Mouse (Mus musculus): Measurements from ENCODE around the gene Ythdf2. TPM values are rescaled to one million over a fixed set of nuclear protein-coding genes. Genes with fewer than 3 reads are reported as not detected.

Gene Ythdf2
- polyA plus RNA-seq, 1 experiment from 2014 or later = 127 TPM

- 81% methylated on average over 2 of the region's 2 CpGs for WGBS
- ATAC-seq (ENCODE audit: low FRiP score, low read depth) = no peak
- peaks cover 32% of the 10 kb centered on the region for H3K27me3 ChIP-seq
- no peaks in the 10 kb centered on the region for H3K36me3 ChIP-seq
- H3K4me3 ChIP-seq = no peak overlapping the region
- H3K4me1 ChIP-seq = no peaks in the 10 kb centered on the region
- H3K4me2 ChIP-seq (replicated peaks) = no peak overlapping the region
- no peaks in the 10 kb centered on the region for H3K9me3 ChIP-seq
- no peak overlapping the region for H3K9ac ChIP-seq
- H3K27ac ChIP-seq = no peak overlapping the region
Measured at GRCm38 (mm10) chr4:132138640-132139039, 73.5 kb downstream of the Ythdf2 start.

GRCm38 (mm10) chr4:132137013-132137412 lies 75.1 kb downstream of the Ythdf2 start:
- Histone ChIP-seq H3K4me3 (no peak overlapping the region), H3K4me1 (no peaks in the 10 kb centered on the region), H3K27me3 (peaks cover 16% of the 10 kb centered on the region), H3K9ac (no peak overlapping the region), H3K36me3 (no peaks in the 10 kb centered on the region), H3K4me2 (replicated peaks) (no peak overlapping the region), H3K9me3 (no peaks in the 10 kb centered on the region), H3K27ac (no peak overlapping the region)
- ATAC-seq (ENCODE audit: low FRiP score, low read depth) = no peak
- 75% methylated on average over 7 of the region's 7 CpGs for WGBS

Small RNA genes lying within 50 kb of the gene (microRNA-seq; reads per million reads assigned to microRNA genes)
- gene Gm22033 = not detected

Other genes starting within 250 kb of the Ythdf2 start
- 0.08 TPM in 1 of 2 replicates, not detected in the other for gene Gm10300, start 137.6 kb downstream of the Ythdf2 start, polyA plus RNA-seq (2015; fragmentation: Nextera tagmentation; extraction: Ambion mirVana)
- 70.4 and 78.8 TPM in 2 replicates for gene Epb41, start 137.0 kb downstream of the Ythdf2 start, polyA plus RNA-seq (2015; fragmentation: Nextera tagmentation; extraction: Ambion mirVana)
- gene Oprd1, start 67.8 kb downstream of the Ythdf2 start, polyA plus RNA-seq (2015; fragmentation: Nextera tagmentation; extraction: Ambion mirVana) = 0.31 and 0.43 TPM in 2 replicates
- gene Gmeb1, start 49.3 kb upstream of the Ythdf2 start, polyA plus RNA-seq (2015; fragmentation: Nextera tagmentation; extraction: Ambion mirVana) = 42.1 and 45.3 TPM in 2 replicates
- gene Taf12, start 62.1 kb upstream of the Ythdf2 start, polyA plus RNA-seq (2015; fragmentation: Nextera tagmentation; extraction: Ambion mirVana) = 50.6 and 55.6 TPM in 2 replicates
- 1.7 and 1.9 TPM in 2 replicates for gene Rab42, start 91.1 kb upstream of the Ythdf2 start, polyA plus RNA-seq (2015; fragmentation: Nextera tagmentation; extraction: Ambion mirVana)
- gene Trnau1ap, start 117.2 kb upstream of the Ythdf2 start, polyA plus RNA-seq (2015; fragmentation: Nextera tagmentation; extraction: Ambion mirVana) = 81.2 and 82.4 TPM in 2 replicates
- gene Rcc1, start 141.3 kb upstream of the Ythdf2 start, polyA plus RNA-seq (2015; fragmentation: Nextera tagmentation; extraction: Ambion mirVana) = 81.5 and 83.0 TPM in 2 replicates
- gene Phactr4, start 210.2 kb upstream of the Ythdf2 start, polyA plus RNA-seq (2015; fragmentation: Nextera tagmentation; extraction: Ambion mirVana) = 21.9 and 22.0 TPM in 2 replicates

Measured in limb, embryonic 13.5 days (tissue).